Mouse (Mus musculus): ENCODE measurements around the gene Vmn1r211. TPM values are rescaled to one million over a fixed set of nuclear protein-coding genes. Genes with fewer than 3 reads are reported as not detected.

Vmn1r211 gene
- not detected in 2 replicates for polyA plus RNA-seq (2015; fragmentation: Nextera tagmentation; extraction: Ambion mirVana)

GRCm38 (mm10) chr13:22857461-22857860, at the start of gene Vmn1r211:
TSS of gene Vmn1r211 (minus strand) at chr13:22857561.

GRCm38 (mm10) chr13:22884105-22884504, 26.7 kb upstream of the Vmn1r211 start, which contains the start of gene Vmn1r212:
TSS of gene Vmn1r212 (minus strand) at chr13:22884205.

GRCm38 (mm10) chr13:22831248-22831647, 26.1 kb downstream of the Vmn1r211 start, which contains the start of gene Vmn1r210:
TSS of gene Vmn1r210 (minus strand) at chr13:22831348.

GRCm38 (mm10) chr13:22809582-22809981, 47.8 kb downstream of the Vmn1r211 start, which contains the start of gene Vmn1r209:
TSS of gene Vmn1r209 (minus strand) at chr13:22809682.

Other genes with a start within 250 kb of the Vmn1r211 start
- not detected in 2 replicates for gene Vmn1r206, start 233.3 kb downstream of the Vmn1r211 start, polyA plus RNA-seq (2015; fragmentation: Nextera tagmentation; extraction: Ambion mirVana)
- not detected in 2 replicates for gene Vmn1r207-ps, start 127.9 kb downstream of the Vmn1r211 start, polyA plus RNA-seq (2015; fragmentation: Nextera tagmentation; extraction: Ambion mirVana)
- gene Vmn1r208, start 80.2 kb downstream of the Vmn1r211 start, polyA plus RNA-seq (2015; fragmentation: Nextera tagmentation; extraction: Ambion mirVana), result not detected in 2 replicates
- gene Vmn1r209, start 47.9 kb downstream of the Vmn1r211 start, polyA plus RNA-seq (2015; fragmentation: Nextera tagmentation; extraction: Ambion mirVana), result not detected in 2 replicates
- not detected in 2 replicates for gene Vmn1r210, start 26.2 kb downstream of the Vmn1r211 start, polyA plus RNA-seq (2015; fragmentation: Nextera tagmentation; extraction: Ambion mirVana)
- not detected in 2 replicates for gene Vmn1r212, start 26.6 kb upstream of the Vmn1r211 start, polyA plus RNA-seq (2015; fragmentation: Nextera tagmentation; extraction: Ambion mirVana)
- gene Vmn1r213, start 150.1 kb upstream of the Vmn1r211 start, polyA plus RNA-seq (2015; fragmentation: Nextera tagmentation; extraction: Ambion mirVana), result not detected in 2 replicates
- gene Vmn1r214, start 172.9 kb upstream of the Vmn1r211 start, polyA plus RNA-seq (2015; fragmentation: Nextera tagmentation; extraction: Ambion mirVana), result not detected in 2 replicates
- not detected in 2 replicates for gene Vmn1r215, start 210.5 kb upstream of the Vmn1r211 start, polyA plus RNA-seq (2015; fragmentation: Nextera tagmentation; extraction: Ambion mirVana)